Mouse (Mus musculus): ENCODE results near the gene Nkx3-2.

Nkx3-2 gene

GRCm38 (mm10) chr5:41763731-41764721, at the start of gene Nkx3-2:
Nkx3-2 (minus strand) TSS chr5:41764501.
- peak; percentile 88 for DNase-seq (ENCODE audit: low read depth, low spot score)

GRCm38 (mm10) chr5:41812516-41812915, 48.2 kb upstream of the Nkx3-2 start:
- no peak for DNase-seq (ENCODE audit: low read depth, low spot score)

- no peak for DNase-seq (ENCODE audit: low read depth, low spot score)
These were observed 47.0 kb upstream of the Nkx3-2 start for GRCm38 (mm10) chr5:41811279-41811678.

- DNase-seq (ENCODE audit: low read depth, low spot score), result no peak
These were observed 43.1 kb upstream of the Nkx3-2 start for GRCm38 (mm10) chr5:41807383-41807782.

- no peak for DNase-seq (ENCODE audit: low read depth, low spot score)
These were observed 41.9 kb upstream of the Nkx3-2 start for GRCm38 (mm10) chr5:41806176-41806575.

GRCm38 (mm10) chr5:41805085-41805484, 40.8 kb upstream of the Nkx3-2 start:
- no peak for DNase-seq (ENCODE audit: low read depth, low spot score)

- no peak for DNase-seq (ENCODE audit: low read depth, low spot score)
These were observed 40.3 kb upstream of the Nkx3-2 start for GRCm38 (mm10) chr5:41804643-41805042.

- no peak for DNase-seq (ENCODE audit: low read depth, low spot score)
These were observed 37.3 kb upstream of the Nkx3-2 start for GRCm38 (mm10) chr5:41801622-41802021.

GRCm38 (mm10) chr5:41794434-41794833, 30.1 kb upstream of the Nkx3-2 start:
- DNase-seq (ENCODE audit: low read depth, low spot score), result no peak

- no peak for DNase-seq (ENCODE audit: low read depth, low spot score)
These were observed 26.2 kb upstream of the Nkx3-2 start for GRCm38 (mm10) chr5:41790517-41790916.

- no peak for DNase-seq (ENCODE audit: low read depth, low spot score)
These were observed 24.6 kb upstream of the Nkx3-2 start for GRCm38 (mm10) chr5:41788877-41789276.

GRCm38 (mm10) chr5:41781890-41782289, 17.6 kb upstream of the Nkx3-2 start:
- no peak for DNase-seq (ENCODE audit: low read depth, low spot score)

GRCm38 (mm10) chr5:41780026-41780425, 15.7 kb upstream of the Nkx3-2 start:
- DNase-seq (ENCODE audit: low read depth, low spot score), result no peak

- DNase-seq (ENCODE audit: low read depth, low spot score), result no peak
These were observed 11.4 kb upstream of the Nkx3-2 start for GRCm38 (mm10) chr5:41775728-41776127.

- DNase-seq (ENCODE audit: low read depth, low spot score), result no peak
These were observed 11.0 kb upstream of the Nkx3-2 start for GRCm38 (mm10) chr5:41775273-41775672.

- DNase-seq (ENCODE audit: low read depth, low spot score), result peak; percentile 78
These were observed 4.2 kb upstream of the Nkx3-2 start for GRCm38 (mm10) chr5:41768382-41769040.

GRCm38 (mm10) chr5:41767296-41768200, 3.2 kb upstream of the Nkx3-2 start:
- peak; percentile 28 for DNase-seq (ENCODE audit: low read depth, low spot score)

GRCm38 (mm10) chr5:41766406-41767010, 2.2 kb upstream of the Nkx3-2 start:
- peak; percentile 21 for DNase-seq (ENCODE audit: low read depth, low spot score)

- peak; percentile 43 for DNase-seq (ENCODE audit: low read depth, low spot score)
These were observed 1.5 kb upstream of the Nkx3-2 start for GRCm38 (mm10) chr5:41765626-41766405.

Data from R1 (cell line).